Mouse (Mus musculus): ENCODE measurements around the gene Glis3. TPM values are rescaled to one million over a fixed set of nuclear protein-coding genes. Genes with fewer than 3 reads are reported as not detected.

The Glis3 gene
- polyA plus RNA-seq, 1 experiment from 2014 or later: 7.9 TPM

DNA sequence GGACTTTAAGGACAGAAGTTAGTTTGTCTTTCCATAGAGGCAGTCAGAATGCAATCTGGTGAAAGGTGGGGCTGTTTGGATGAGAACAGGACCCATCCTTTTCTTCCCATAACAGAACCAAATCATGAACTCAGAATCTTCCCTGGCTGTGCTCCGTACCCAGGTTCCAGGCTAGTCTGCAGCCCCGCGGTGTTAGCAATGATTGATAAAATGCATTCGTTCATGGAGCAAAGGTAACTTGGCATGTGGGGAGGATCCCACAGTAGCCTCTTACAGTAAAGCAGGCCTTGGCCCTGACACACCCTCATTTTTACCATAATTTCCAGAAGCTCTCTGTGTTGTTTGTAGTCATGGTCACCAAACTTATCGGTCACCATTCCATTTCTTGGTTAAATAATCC is 152.4 kb downstream of the Glis3 start:
- Histone ChIP-seq H3K4me2 (replicated peaks; ENCODE audit: low read depth, low read length) (no peak overlapping the region), H3K9ac (ENCODE audit: low read depth, low read length) (no peak overlapping the region), H3K9me3 (ENCODE audit: control insufficient read depth, low read length) (no peaks in the 10 kb centered on the region), H3K36me3 (ENCODE audit: control insufficient read depth, insufficient read depth, low read length) (no peaks in the 10 kb centered on the region), H3K27ac (ENCODE audit: low read depth, low read length) (no peak overlapping the region), H3K27me3 (ENCODE audit: control insufficient read depth, insufficient read depth, low read length) (no peaks in the 10 kb centered on the region), H3K4me3 (ENCODE audit: low read length) (no peak overlapping the region), H3K4me1 (ENCODE audit: control insufficient read depth, insufficient read depth, low read length) (no peaks in the 10 kb centered on the region)
- ATAC-seq (ENCODE audit: low FRiP score, low TSS enrichment): no peak
- WGBS: 94% methylated on average over 5 of the region's 5 CpGs

DNA sequence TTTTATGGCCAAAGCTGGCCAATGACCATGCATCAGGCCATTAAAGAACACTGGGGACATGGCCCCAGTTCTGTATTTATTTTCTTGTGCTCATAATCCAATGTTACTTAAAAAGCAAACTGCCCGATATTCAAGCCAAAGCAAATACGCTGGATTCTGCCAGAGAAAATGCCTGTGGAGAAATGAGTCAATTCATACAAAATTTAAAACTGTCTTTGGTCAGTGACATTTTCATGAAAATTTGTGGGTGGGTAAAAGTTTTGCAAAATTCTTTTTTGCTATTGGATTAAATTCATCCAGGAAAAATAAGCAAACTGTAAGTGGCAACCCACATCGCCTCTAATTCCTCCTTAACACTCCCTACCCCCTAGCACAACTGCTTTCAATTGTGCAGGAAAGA is 154.5 kb downstream of the Glis3 start:
- no peaks in the 10 kb centered on the region for H3K36me3 ChIP-seq (ENCODE audit: control insufficient read depth, insufficient read depth, low read length)
- ATAC-seq (ENCODE audit: low FRiP score, low TSS enrichment): no peak
- H3K9me3 ChIP-seq (ENCODE audit: control insufficient read depth, low read length): no peaks in the 10 kb centered on the region
- 0 out of 2 replicates have a peak, but pooled peaks cover 3% of the 10 kb centered on the region for H3K4me1 ChIP-seq (ENCODE audit: control insufficient read depth, insufficient read depth, low read length)
- no peaks in the 10 kb centered on the region for H3K27me3 ChIP-seq (ENCODE audit: control insufficient read depth, insufficient read depth, low read length)
- H3K27ac ChIP-seq (ENCODE audit: low read depth, low read length): no peak overlapping the region
- 90% methylated on average over 3 of the region's 3 CpGs for WGBS
- no peak overlapping the region for H3K4me2 ChIP-seq (replicated peaks; ENCODE audit: low read depth, low read length)
- no peak overlapping the region for H3K9ac ChIP-seq (ENCODE audit: low read depth, low read length)
- H3K4me3 ChIP-seq (ENCODE audit: low read length): no peak overlapping the region

- no peaks in the 10 kb centered on the region for H3K36me3 ChIP-seq (ENCODE audit: control insufficient read depth, insufficient read depth, low read length)
- no peaks in the 10 kb centered on the region for H3K27me3 ChIP-seq (ENCODE audit: control insufficient read depth, insufficient read depth, low read length)
- peaks cover 13% of the 10 kb centered on the region; the same call in 1 of the 2 replicates for H3K4me1 ChIP-seq (ENCODE audit: control insufficient read depth, insufficient read depth, low read length)
- no peak overlapping the region for H3K27ac ChIP-seq (ENCODE audit: low read depth, low read length)
- H3K4me3 ChIP-seq (ENCODE audit: low read length): no peak overlapping the region
- no peak overlapping the region for H3K4me2 ChIP-seq (replicated peaks; ENCODE audit: low read depth, low read length)
- 52% methylated on average over 3 of the region's 3 CpGs for WGBS
- no peak for ATAC-seq (ENCODE audit: low FRiP score, low TSS enrichment)
- H3K9ac ChIP-seq (ENCODE audit: low read depth, low read length): no peak overlapping the region
- no peaks in the 10 kb centered on the region for H3K9me3 ChIP-seq (ENCODE audit: control insufficient read depth, low read length)
Measured at GRCm38 (mm10) chr19:28522289-28522688, 157.6 kb downstream of the Glis3 start.

DNA sequence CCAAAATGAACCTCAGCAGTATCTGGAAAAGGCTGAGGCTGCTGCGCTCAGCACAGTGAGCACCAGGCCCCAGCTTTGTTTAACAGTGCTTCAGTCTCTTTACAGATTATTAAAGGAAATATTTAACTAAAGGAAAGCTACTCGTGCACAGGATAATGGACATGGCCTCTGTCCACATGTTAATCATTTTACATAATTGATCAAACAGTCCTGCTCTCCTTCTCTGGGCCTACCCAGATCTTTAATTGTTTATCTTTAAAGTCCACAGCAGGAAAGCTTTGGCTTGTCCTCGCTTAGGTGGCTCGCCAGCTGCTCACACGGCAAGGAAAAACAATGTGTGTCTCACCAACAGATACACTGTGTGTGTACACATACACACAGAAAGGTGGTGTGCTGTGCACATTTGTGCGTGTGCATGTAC is 159.1 kb downstream of the Glis3 start:
- WGBS: 64% methylated on average over 6 of the region's 6 CpGs
- Histone ChIP-seq H3K27me3 (ENCODE audit: control insufficient read depth, insufficient read depth, low read length) (no peaks in the 10 kb centered on the region), H3K27ac (ENCODE audit: low read depth, low read length) (0 out of 2 replicates have a peak overlapping the region, but pooled peaks have one; percentile 30), H3K4me2 (replicated peaks; ENCODE audit: low read depth, low read length) (no peak overlapping the region), H3K36me3 (ENCODE audit: control insufficient read depth, insufficient read depth, low read length) (no peaks in the 10 kb centered on the region), H3K4me1 (ENCODE audit: control insufficient read depth, insufficient read depth, low read length) (peaks cover 17% of the 10 kb centered on the region; the same call in 1 of the 2 replicates), H3K9me3 (ENCODE audit: control insufficient read depth, low read length) (no peaks in the 10 kb centered on the region), H3K9ac (ENCODE audit: low read depth, low read length) (no peak overlapping the region), H3K4me3 (ENCODE audit: low read length) (no peak overlapping the region)
- ATAC-seq (ENCODE audit: low FRiP score, low TSS enrichment): no peak; the same call in 1 of the 2 replicates

GRCm38 (mm10) chr19:28520128-28520745 is 159.6 kb downstream of the Glis3 start:
- Histone ChIP-seq H3K4me3 (ENCODE audit: low read length) (no peak overlapping the region), H3K9ac (ENCODE audit: low read depth, low read length) (no peak overlapping the region), H3K9me3 (ENCODE audit: control insufficient read depth, low read length) (no peaks in the 10 kb centered on the region), H3K27ac (ENCODE audit: low read depth, low read length) (peak overlapping the region; percentile 30; the same call in 1 of the 2 replicates), H3K36me3 (ENCODE audit: control insufficient read depth, insufficient read depth, low read length) (no peaks in the 10 kb centered on the region), H3K4me2 (replicated peaks; ENCODE audit: low read depth, low read length) (no peak overlapping the region), H3K4me1 (ENCODE audit: control insufficient read depth, insufficient read depth, low read length) (peaks cover 17% of the 10 kb centered on the region; the same call in 1 of the 2 replicates), H3K27me3 (ENCODE audit: control insufficient read depth, insufficient read depth, low read length) (no peaks in the 10 kb centered on the region)
- WGBS: 81% methylated on average over 8 of the region's 8 CpGs
- ATAC-seq (ENCODE audit: low FRiP score, low TSS enrichment): no peak

- Histone ChIP-seq H3K4me1 (ENCODE audit: control insufficient read depth, insufficient read depth, low read length) (peaks cover 17% of the 10 kb centered on the region; the same call in 1 of the 2 replicates), H3K4me2 (replicated peaks; ENCODE audit: low read depth, low read length) (no peak overlapping the region), H3K27ac (ENCODE audit: low read depth, low read length) (no peak overlapping the region), H3K4me3 (ENCODE audit: low read length) (no peak overlapping the region), H3K9ac (ENCODE audit: low read depth, low read length) (no peak overlapping the region), H3K9me3 (ENCODE audit: control insufficient read depth, low read length) (no peaks in the 10 kb centered on the region), H3K27me3 (ENCODE audit: control insufficient read depth, insufficient read depth, low read length) (no peaks in the 10 kb centered on the region), H3K36me3 (ENCODE audit: control insufficient read depth, insufficient read depth, low read length) (no peaks in the 10 kb centered on the region)
- no peak for ATAC-seq (ENCODE audit: low FRiP score, low TSS enrichment)
- WGBS: 78% methylated on average over 3 of the region's 3 CpGs
Measured at GRCm38 (mm10) chr19:28519296-28519695, 160.6 kb downstream of the Glis3 start.

DNA sequence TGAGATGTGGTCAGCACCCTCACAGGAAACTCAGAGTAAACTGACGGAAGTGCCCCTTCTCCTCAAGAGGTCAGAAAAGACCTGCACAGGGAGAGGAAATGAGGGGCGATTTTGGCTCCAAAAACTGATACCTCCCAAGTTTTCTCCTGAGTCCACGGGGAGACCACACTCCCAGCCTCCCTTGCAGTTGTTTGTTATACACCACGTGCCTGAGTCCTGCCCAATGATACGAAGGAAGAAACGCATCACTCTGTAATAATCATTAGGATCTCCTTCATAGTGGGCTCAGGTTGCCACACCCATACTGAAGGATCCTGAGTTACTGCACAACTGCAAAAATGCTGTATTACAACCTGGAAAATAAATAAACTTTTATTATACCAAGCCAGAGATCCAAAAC is 161.0 kb downstream of the Glis3 start:
- Histone ChIP-seq H3K4me1 (ENCODE audit: control insufficient read depth, insufficient read depth, low read length) (peaks cover 17% of the 10 kb centered on the region; the same call in 1 of the 2 replicates), H3K9ac (ENCODE audit: low read depth, low read length) (no peak overlapping the region), H3K9me3 (ENCODE audit: control insufficient read depth, low read length) (no peaks in the 10 kb centered on the region), H3K4me2 (replicated peaks; ENCODE audit: low read depth, low read length) (no peak overlapping the region), H3K27me3 (ENCODE audit: control insufficient read depth, insufficient read depth, low read length) (no peaks in the 10 kb centered on the region), H3K27ac (ENCODE audit: low read depth, low read length) (no peak overlapping the region), H3K4me3 (ENCODE audit: low read length) (no peak overlapping the region), H3K36me3 (ENCODE audit: control insufficient read depth, insufficient read depth, low read length) (no peaks in the 10 kb centered on the region)
- WGBS: 68% methylated on average over 6 of the region's 6 CpGs
- no peak for ATAC-seq (ENCODE audit: low FRiP score, low TSS enrichment)

- Histone ChIP-seq H3K9ac (ENCODE audit: low read depth, low read length) (no peak overlapping the region), H3K4me3 (ENCODE audit: low read length) (no peak overlapping the region), H3K4me1 (ENCODE audit: control insufficient read depth, insufficient read depth, low read length) (peaks cover 17% of the 10 kb centered on the region; the same call in 1 of the 2 replicates), H3K4me2 (replicated peaks; ENCODE audit: low read depth, low read length) (no peak overlapping the region), H3K27ac (ENCODE audit: low read depth, low read length) (no peak overlapping the region), H3K9me3 (ENCODE audit: control insufficient read depth, low read length) (no peaks in the 10 kb centered on the region), H3K36me3 (ENCODE audit: control insufficient read depth, insufficient read depth, low read length) (no peaks in the 10 kb centered on the region), H3K27me3 (ENCODE audit: control insufficient read depth, insufficient read depth, low read length) (no peaks in the 10 kb centered on the region)
- no peak for ATAC-seq (ENCODE audit: low FRiP score, low TSS enrichment)
- WGBS: 64% methylated on average over 5 of the region's 5 CpGs
Measured at GRCm38 (mm10) chr19:28518266-28518665, 161.6 kb downstream of the Glis3 start.

DNA sequence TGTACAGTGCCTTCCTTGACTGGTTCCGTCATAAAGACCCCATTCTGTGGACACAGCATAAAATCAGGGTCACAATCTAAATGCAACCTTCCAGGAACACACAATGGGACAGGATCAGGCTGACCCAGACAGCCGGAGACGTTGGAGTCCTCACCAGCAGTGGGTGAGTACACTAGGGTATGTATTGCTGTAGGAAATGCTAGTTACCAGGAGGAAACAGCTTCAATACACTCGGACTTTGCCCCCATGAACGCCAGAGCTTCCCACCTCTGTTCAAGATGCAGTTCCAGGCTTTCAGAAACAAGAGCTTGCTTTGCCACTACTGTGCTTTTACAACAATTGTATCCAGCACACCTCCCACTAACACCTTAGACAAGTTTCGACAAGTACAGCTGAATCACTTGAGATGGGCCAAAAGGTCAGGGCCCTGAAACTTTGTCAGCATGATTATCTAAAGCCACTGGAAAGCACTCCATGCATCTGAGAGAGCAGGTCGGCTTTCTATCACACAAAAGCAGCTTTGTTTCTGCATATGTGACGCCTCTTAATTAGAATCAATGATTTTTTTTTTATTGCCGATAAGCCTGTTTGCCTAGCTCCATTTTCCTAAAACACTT is 162.3 kb downstream of the Glis3 start:
- no peaks in the 10 kb centered on the region for H3K27me3 ChIP-seq (ENCODE audit: control insufficient read depth, insufficient read depth, low read length)
- peaks cover 17% of the 10 kb centered on the region; the same call in 1 of the 2 replicates for H3K4me1 ChIP-seq (ENCODE audit: control insufficient read depth, insufficient read depth, low read length)
- ATAC-seq (ENCODE audit: low FRiP score, low TSS enrichment): no peak
- WGBS: 46% methylated on average over 9 of the region's 9 CpGs
- no peak overlapping the region for H3K4me3 ChIP-seq (ENCODE audit: low read length)
- H3K4me2 ChIP-seq (replicated peaks; ENCODE audit: low read depth, low read length): no peak overlapping the region
- no peaks in the 10 kb centered on the region for H3K9me3 ChIP-seq (ENCODE audit: control insufficient read depth, low read length)
- no peaks in the 10 kb centered on the region for H3K36me3 ChIP-seq (ENCODE audit: control insufficient read depth, insufficient read depth, low read length)
- H3K9ac ChIP-seq (ENCODE audit: low read depth, low read length): no peak overlapping the region
- no peak overlapping the region for H3K27ac ChIP-seq (ENCODE audit: low read depth, low read length)

Measured in kidney, embryonic 14.5 days (tissue).